Mouse (Mus musculus) liver, embryonic 14.5 days (tissue): ENCODE measurements around the gene Akap9. TPM values are rescaled to one million over a fixed set of nuclear protein-coding genes. Genes with fewer than 3 reads are reported as not detected.

Experiments
- ATAC-seq: fragments of 200-750 bp; cut with Nextera tagmentation; 2 replicates; pipeline ENCODE4 v1.8.0; 2017; ENCODE audit warnings: moderate number of reproducible peaks, mild to moderate bottlenecking, moderate library complexity; ENCODE audit not compliant: insufficient read depth
- DNase-seq, 3 experiments: peaks; one replicate each; pipeline ENCODE4 v3.0.0-alpha.2; 2012 to 2013; ENCODE audit warnings: low read depth in 3 of 3, low spot score in 3 of 3
- H3K27ac ChIP-seq: fragments of 300-500 bp; sonication (generic); 2 replicates; pipeline ENCODE4 v1.5.1; 2014; ENCODE audit warnings: moderate library complexity, mild to moderate bottlenecking, control low read depth, inconsistent platforms
- H3K27me3 ChIP-seq: fragments of 300-500 bp; sonication (generic); 2 replicates; pipeline ENCODE4 v1.6.1; 2014; ENCODE audit warnings: mild to moderate bottlenecking, low read length, moderate library complexity; ENCODE audit not compliant: control insufficient read depth, insufficient read depth
- H3K36me3 ChIP-seq: fragments of 300-500 bp; sonication (generic); replicated peaks from 2 replicates; pipeline ENCODE4 v1.6.1; 2014; ENCODE audit warnings: low read depth; ENCODE audit not compliant: control insufficient read depth, insufficient read depth
- H3K4me1 ChIP-seq, 2 experiments: fragments of 200-500 bp in 1 of 2; fragments of 300-500 bp in 1 of 2; sonication (generic) in 1 of 2; replicated peaks; 2 replicates each; pipeline ENCODE4 v1.6.1; 2012 to 2014; ENCODE audit warnings: antibody characterized with exemption in 1 of 2, inconsistent platforms in 1 of 2, low read length in 1 of 2; ENCODE audit not compliant: control insufficient read depth in 2 of 2, insufficient read depth in 2 of 2
- H3K4me2 ChIP-seq: fragments of 300-500 bp; sonication (generic); 2 replicates; pipeline ENCODE4 v1.6.1; 2014; ENCODE audit warnings: low read depth, mild to moderate bottlenecking, control low read depth, moderate library complexity
- H3K4me3 ChIP-seq, 2 experiments: fragments of 200-500 bp in 1 of 2; fragments of 300-500 bp in 1 of 2; sonication (generic) in 1 of 2; 2 replicates each; pipeline ENCODE4 v1.5.1; 2012 to 2014; ENCODE audit warnings: low read depth in 2 of 2, low read length in 2 of 2, mild to moderate bottlenecking in 2 of 2, control low read depth in 1 of 2, inconsistent platforms in 1 of 2, moderate library complexity in 1 of 2; ENCODE audit not compliant: insufficient read depth in 1 of 2
- H3K9ac ChIP-seq: fragments of 300-500 bp; sonication (generic); replicated peaks from 2 replicates; pipeline ENCODE4 v1.6.1; 2014; ENCODE audit warnings: mild to moderate bottlenecking, control low read depth, moderate library complexity
- H3K9me3 ChIP-seq: fragments of 300-500 bp; sonication (generic); 2 replicates; pipeline ENCODE4 v1.6.1; 2016; ENCODE audit warnings: low read length, mixed read lengths; ENCODE audit not compliant: control insufficient read depth
- CTCF ChIP-seq: IDR thresholded peaks from 2 replicates; pipeline ENCODE4 v1.5.1; 2016; ENCODE audit warnings: antibody characterized with exemption, low read depth, control low read depth
- EP300 ChIP-seq: IDR thresholded peaks from 2 replicates; pipeline ENCODE4 v1.6.1; 2016; ENCODE audit warnings: antibody characterized with exemption, low read depth
- WGBS: fragments of 180-500 bp; shearing (Covaris S2); extraction: QIAGEN DNeasy Blood & Tissue Kit; methylation state at CpG from one replicate; pipeline ENCODE4 v1.1.7; 2014; ENCODE audit not compliant: insufficient replicate concordance; 5-methylcytosine and 5-hydroxymethylcytosine counted together
- polyA plus RNA-seq, 2 experiments: library from polyadenylated mRNA; depleted of rRNA in 1 of 2; stranded (reverse) in 1 of 2; unstranded in 1 of 2; fragments of >200 nt; fragmentation: Nextera tagmentation in 1 of 2; extraction: Ambion mirVana in 1 of 2; gene quantifications; 2 replicates each; pipeline versions ENCODE4 v1.2.1 to v1.2.3; 2012 to 2014

The Akap9 gene
- polyA plus RNA-seq, 2 experiments, result 6.2 to 17.8 TPM

DNA sequence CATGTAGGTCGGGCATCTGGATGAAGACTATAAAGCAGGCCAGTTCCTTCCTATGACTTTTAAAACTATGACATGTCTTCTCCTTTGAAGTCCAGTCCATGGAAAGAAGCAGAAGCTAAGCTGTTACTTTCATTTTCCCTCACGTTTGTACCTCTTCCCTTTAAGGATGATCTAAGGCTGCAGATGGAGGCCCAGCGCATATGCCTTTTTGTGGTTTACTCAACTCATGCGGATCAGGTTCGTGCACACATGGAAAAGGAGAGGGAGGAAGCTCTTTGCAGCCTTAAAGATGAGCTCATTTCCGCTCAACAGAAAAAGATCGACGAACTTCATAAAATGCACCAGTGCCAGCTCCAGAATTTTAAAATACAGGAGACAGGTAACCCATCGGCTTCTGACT lies 40.6 kb downstream of the Akap9 start:
- H3K9ac ChIP-seq, result no peak overlapping the region
- no peak overlapping the region for H3K4me3 ChIP-seq
- 72% methylated on average over 9 of the region's 9 CpGs for WGBS
- no peaks in the 10 kb centered on the region for H3K27me3 ChIP-seq
- H3K36me3 ChIP-seq, result no peaks in the 10 kb centered on the region
- no peak for DNase-seq
- H3K9me3 ChIP-seq, result no peaks in the 10 kb centered on the region
- no peak for TF ChIP-seq EP300
- TF ChIP-seq CTCF, result no peak
- no peaks in the 10 kb centered on the region for H3K4me1 ChIP-seq
- H3K4me2 ChIP-seq, result no peak overlapping the region
- H3K27ac ChIP-seq, result no peak overlapping the region
- ATAC-seq, result no peak

DNA sequence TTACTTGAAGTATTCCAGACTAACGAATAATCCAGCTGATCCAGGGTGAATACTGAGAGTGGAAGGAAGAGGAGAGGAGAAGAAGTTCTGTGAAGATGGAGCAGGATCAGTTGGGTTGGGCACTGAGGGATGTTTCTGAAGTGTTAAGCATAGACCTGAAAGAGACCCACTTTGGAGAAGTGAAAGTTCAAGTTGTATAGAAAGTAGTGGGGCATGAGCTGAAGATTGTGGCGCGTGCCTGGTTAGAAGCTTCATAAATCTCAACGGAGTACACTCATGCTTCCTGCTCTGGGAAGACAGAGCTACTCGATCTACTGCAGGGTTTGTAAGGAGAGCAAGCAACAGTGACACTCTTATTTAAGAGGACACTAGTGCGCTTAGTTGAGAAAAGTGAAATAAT lies 41.3 kb downstream of the Akap9 start:
- H3K27ac ChIP-seq, result no peak overlapping the region
- H3K4me3 ChIP-seq, result no peak overlapping the region
- H3K27me3 ChIP-seq, result no peaks in the 10 kb centered on the region
- H3K4me1 ChIP-seq, result no peaks in the 10 kb centered on the region
- ATAC-seq, result no peak
- H3K4me2 ChIP-seq, result no peak overlapping the region
- no peaks in the 10 kb centered on the region for H3K36me3 ChIP-seq
- no peak overlapping the region for H3K9ac ChIP-seq
- H3K9me3 ChIP-seq, result no peaks in the 10 kb centered on the region
- 82% methylated on average over 6 of the region's 6 CpGs for WGBS
- DNase-seq, result no peak
- no peak for TF ChIP-seq EP300
- no peak for TF ChIP-seq CTCF

DNA sequence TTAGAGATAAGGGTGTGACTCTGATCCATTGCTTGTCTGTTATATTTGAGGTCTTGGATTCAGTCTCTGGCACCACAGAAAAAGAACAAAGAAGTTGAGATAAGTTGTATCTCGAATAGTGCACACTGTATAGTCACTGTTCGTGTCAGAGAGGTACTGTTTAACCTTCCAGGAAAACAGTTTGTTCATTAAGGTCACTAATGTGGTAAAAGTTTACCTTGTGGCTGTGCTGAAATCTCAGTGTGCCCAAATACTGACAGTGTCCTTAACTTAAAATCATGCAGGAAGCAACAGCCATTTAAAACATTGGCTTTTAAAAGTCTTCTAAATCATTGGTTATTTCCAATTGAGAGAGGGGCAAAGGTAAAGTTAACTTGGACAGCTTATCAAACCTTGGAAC lies 43.1 kb downstream of the Akap9 start:
- TF ChIP-seq EP300, result no peak
- TF ChIP-seq CTCF, result no peak
- DNase-seq, result no peak
- Histone ChIP-seq H3K4me2 (no peak overlapping the region), H3K36me3 (no peaks in the 10 kb centered on the region), H3K9me3 (no peaks in the 10 kb centered on the region), H3K4me3 (no peak overlapping the region), H3K9ac (no peak overlapping the region), H3K27ac (no peak overlapping the region), H3K27me3 (no peaks in the 10 kb centered on the region), H3K4me1 (no peaks in the 10 kb centered on the region)
- no peak for ATAC-seq
- WGBS, result 44% methylated on average over 2 of the region's 2 CpGs

DNA sequence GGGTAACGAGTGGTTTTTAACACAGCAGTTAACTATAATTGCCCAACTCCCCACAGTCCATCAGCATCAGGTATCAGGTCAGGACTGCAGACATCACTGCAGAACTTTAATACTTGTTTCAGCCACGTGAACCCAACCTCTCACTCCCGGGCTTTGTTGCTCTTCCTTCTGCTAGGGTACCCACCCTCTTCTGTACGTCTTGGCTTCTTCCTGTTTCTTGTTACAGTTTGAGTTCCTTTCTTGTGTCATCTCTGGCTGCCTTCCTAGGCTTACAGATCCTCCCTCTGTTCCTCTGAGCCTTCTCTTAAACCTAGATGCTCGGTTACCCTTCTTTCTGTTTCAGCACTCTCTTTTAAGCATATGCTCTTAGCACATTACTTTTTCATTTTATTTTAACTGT lies 45.9 kb downstream of the Akap9 start:
- ATAC-seq (no peak), DNase-seq (no peak)
- TF ChIP-seq EP300, result no peak
- TF ChIP-seq CTCF, result no peak
- Histone ChIP-seq H3K27ac (no peak overlapping the region), H3K9me3 (no peaks in the 10 kb centered on the region), H3K27me3 (no peaks in the 10 kb centered on the region), H3K4me1 (no peaks in the 10 kb centered on the region), H3K4me2 (no peak overlapping the region), H3K9ac (no peak overlapping the region), H3K4me3 (no peak overlapping the region), H3K36me3 (no peaks in the 10 kb centered on the region)
- 66% methylated on average over 5 of the region's 5 CpGs for WGBS

DNA sequence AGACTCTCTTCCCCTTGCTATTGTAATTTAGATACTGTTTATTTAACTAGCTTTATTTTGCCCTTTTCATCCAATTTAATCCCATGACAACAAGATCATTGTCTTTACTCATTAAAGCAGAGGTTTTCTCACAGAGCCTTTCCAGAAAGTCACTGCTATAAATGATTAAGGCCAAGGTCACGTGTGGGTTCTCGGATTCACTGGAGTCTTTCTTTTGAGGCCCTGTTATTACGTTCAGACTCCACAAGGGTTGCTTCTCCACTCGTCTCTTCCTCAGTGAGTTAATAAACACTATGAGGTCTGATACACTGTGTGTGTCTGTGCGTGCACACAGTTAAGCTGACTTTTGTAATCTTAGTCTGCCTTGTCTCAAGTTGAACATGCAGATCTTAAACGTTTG lies 47.0 kb downstream of the Akap9 start:
- DNase-seq (no peak), ATAC-seq (no peak)
- Histone ChIP-seq H3K4me2 (no peak overlapping the region), H3K9me3 (no peaks in the 10 kb centered on the region), H3K4me1 (no peaks in the 10 kb centered on the region), H3K36me3 (no peaks in the 10 kb centered on the region), H3K9ac (no peak overlapping the region), H3K27ac (no peak overlapping the region), H3K27me3 (no peaks in the 10 kb centered on the region), H3K4me3 (no peak overlapping the region)
- TF ChIP-seq CTCF, result no peak
- TF ChIP-seq EP300, result no peak
- 69% methylated on average over 6 of the region's 6 CpGs for WGBS

DNA sequence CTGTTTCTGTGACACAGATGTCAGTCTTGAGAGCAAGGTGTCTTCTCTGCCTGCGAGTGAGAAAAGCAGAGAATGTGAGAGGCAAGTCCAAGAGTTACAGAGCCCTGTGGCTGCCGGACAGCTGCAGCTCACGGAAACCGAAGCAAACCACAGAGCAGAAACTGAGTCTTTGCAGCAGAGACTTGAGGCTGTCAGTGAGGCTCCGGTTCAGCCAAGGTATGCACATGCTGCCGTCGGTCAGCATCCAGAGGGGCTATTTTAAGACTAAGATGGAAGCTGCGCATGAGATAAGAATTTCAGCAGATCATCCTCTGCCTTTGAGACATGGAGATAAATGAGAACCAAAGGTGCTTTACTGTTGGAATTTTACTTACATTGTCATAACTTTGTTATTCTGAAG lies 48.3 kb downstream of the Akap9 start:
- no peak overlapping the region for H3K4me3 ChIP-seq
- TF ChIP-seq CTCF, result no peak
- no peak for TF ChIP-seq EP300
- WGBS, result 80% methylated on average over 8 of the region's 8 CpGs
- H3K4me1 ChIP-seq, result no peaks in the 10 kb centered on the region
- H3K36me3 ChIP-seq, result no peaks in the 10 kb centered on the region
- H3K9me3 ChIP-seq, result no peaks in the 10 kb centered on the region
- H3K4me2 ChIP-seq, result no peak overlapping the region
- ATAC-seq, result no peak
- no peak overlapping the region for H3K27ac ChIP-seq
- H3K9ac ChIP-seq, result no peak overlapping the region
- no peaks in the 10 kb centered on the region for H3K27me3 ChIP-seq
- DNase-seq, result no peak
